Mouse (Mus musculus) stomach, embryonic 14.5 days (tissue): Measurements from ENCODE around the gene Tenm3. TPM values are rescaled to one million over a fixed set of nuclear protein-coding genes. Genes with fewer than 3 reads are reported as not detected.
A peak's percentile ranks its signal among the peaks of the same experiment; 100 is the strongest.

Experiments used
- ATAC-seq: fragments of 200-750 bp; cut with Nextera tagmentation; 2 replicates; pipeline ENCODE4 v1.8.0; 2017; ENCODE audit warnings: low read depth, moderate TSS enrichment; ENCODE audit not compliant: insufficient number of reproducible peaks, insufficient read depth, low FRiP score
- H3K27ac ChIP-seq: fragments of 300-500 bp; sonication (generic); 2 replicates; pipeline ENCODE4 v1.5.1; 2014; ENCODE audit warnings: mild to moderate bottlenecking, low read length, moderate library complexity, mixed read lengths
- H3K27me3 ChIP-seq: fragments of 300-500 bp; sonication (generic); 2 replicates; pipeline ENCODE4 v1.6.1; 2014; ENCODE audit warnings: low read length, control low read depth, mixed read lengths; ENCODE audit not compliant: control insufficient read depth, insufficient read depth
- H3K36me3 ChIP-seq: fragments of 300-500 bp; sonication (generic); 2 replicates; pipeline ENCODE4 v1.6.1; 2014; ENCODE audit warnings: mild to moderate bottlenecking, control low read depth, low read length, moderate library complexity, mixed read lengths; ENCODE audit not compliant: control insufficient read depth, insufficient read depth
- H3K4me1 ChIP-seq: fragments of 300-500 bp; sonication (generic); 2 replicates; pipeline ENCODE4 v1.6.1; 2014; ENCODE audit warnings: low read length, control low read depth, mixed read lengths; ENCODE audit not compliant: control insufficient read depth, insufficient read depth
- H3K4me2 ChIP-seq: fragments of 300-500 bp; sonication (generic); replicated peaks from 2 replicates; pipeline ENCODE4 v1.6.1; 2014; ENCODE audit warnings: low read depth, low read length, control low read depth
- H3K4me3 ChIP-seq: fragments of 300-500 bp; sonication (generic); 2 replicates; pipeline ENCODE4 v1.5.1; 2014; ENCODE audit warnings: low read depth, low read length, control low read depth
- H3K9ac ChIP-seq: fragments of 300-500 bp; sonication (generic); replicated peaks from 2 replicates; pipeline ENCODE4 v1.6.1; 2014; ENCODE audit warnings: low read depth, mild to moderate bottlenecking, control low read depth, low read length, moderate library complexity, mixed read lengths
- H3K9me3 ChIP-seq: fragments of 300-500 bp; sonication (generic); 2 replicates; pipeline ENCODE4 v1.6.1; 2016; ENCODE audit warnings: low read depth, low read length, control low read depth; ENCODE audit not compliant: control insufficient read depth
- WGBS: fragments of 180-500 bp; shearing (Covaris S2); extraction: QIAGEN DNeasy Blood & Tissue Kit; methylation state at CpG from one replicate; pipeline ENCODE4 v1.1.7; 2014; 5-methylcytosine and 5-hydroxymethylcytosine counted together
- polyA plus RNA-seq: library from polyadenylated mRNA; unstranded; fragments of >200 nt; fragmentation: Nextera tagmentation; extraction: Ambion mirVana; gene quantifications from 2 replicates; pipeline ENCODE4 v1.2.1, GENCODE M21; 2014

The Tenm3 gene
- polyA plus RNA-seq, 1 experiment from 2014 or later = 29.8 TPM

GRCm38 (mm10) chr8:48603165-48603840 lies 240.4 kb downstream of the Tenm3 start:
- H3K36me3 ChIP-seq = no peaks in the 10 kb centered on the region
- peak; percentile 71; the same call in 1 of the 2 replicates for ATAC-seq
- H3K27me3 ChIP-seq = no peaks in the 10 kb centered on the region
- H3K27ac ChIP-seq = no peak overlapping the region
- H3K9ac ChIP-seq = no peak overlapping the region
- H3K4me2 ChIP-seq = no peak overlapping the region
- WGBS = 79% methylated on average over 15 of the region's 15 CpGs
- H3K9me3 ChIP-seq = no peaks in the 10 kb centered on the region
- no peak overlapping the region for H3K4me3 ChIP-seq
- no peaks in the 10 kb centered on the region for H3K4me1 ChIP-seq

GRCm38 (mm10) chr8:48601621-48602020 lies 242.1 kb downstream of the Tenm3 start:
- H3K4me1 ChIP-seq = no peaks in the 10 kb centered on the region
- no peak overlapping the region for H3K27ac ChIP-seq
- no peak overlapping the region for H3K9ac ChIP-seq
- H3K36me3 ChIP-seq = no peaks in the 10 kb centered on the region
- WGBS = 92% methylated on average over 4 of the region's 4 CpGs
- H3K4me2 ChIP-seq = no peak overlapping the region
- no peak for ATAC-seq
- H3K4me3 ChIP-seq = no peak overlapping the region
- H3K9me3 ChIP-seq = no peaks in the 10 kb centered on the region
- no peaks in the 10 kb centered on the region for H3K27me3 ChIP-seq

GRCm38 (mm10) chr8:48599028-48599427 lies 244.7 kb downstream of the Tenm3 start:
- no peak overlapping the region for H3K27ac ChIP-seq
- no peaks in the 10 kb centered on the region for H3K9me3 ChIP-seq
- no peak overlapping the region for H3K9ac ChIP-seq
- H3K36me3 ChIP-seq = no peaks in the 10 kb centered on the region
- WGBS = 53% methylated on average over 4 of the region's 4 CpGs
- H3K4me3 ChIP-seq = no peak overlapping the region
- ATAC-seq = no peak
- H3K27me3 ChIP-seq = no peaks in the 10 kb centered on the region
- no peak overlapping the region for H3K4me2 ChIP-seq
- no peaks in the 10 kb centered on the region for H3K4me1 ChIP-seq

GRCm38 (mm10) chr8:48596332-48596731 lies 247.4 kb downstream of the Tenm3 start:
- no peak for ATAC-seq
- H3K9me3 ChIP-seq = no peaks in the 10 kb centered on the region
- no peaks in the 10 kb centered on the region for H3K4me1 ChIP-seq
- H3K9ac ChIP-seq = no peak overlapping the region
- no peaks in the 10 kb centered on the region for H3K27me3 ChIP-seq
- H3K36me3 ChIP-seq = no peaks in the 10 kb centered on the region
- H3K27ac ChIP-seq = no peak overlapping the region
- H3K4me3 ChIP-seq = no peak overlapping the region
- H3K4me2 ChIP-seq = no peak overlapping the region
- WGBS = 75% methylated on average over 14 of the region's 14 CpGs

GRCm38 (mm10) chr8:48591818-48592217 lies 251.9 kb downstream of the Tenm3 start:
- WGBS = 19% methylated on average over 5 of the region's 5 CpGs
- Histone ChIP-seq H3K4me3 (no peak overlapping the region), H3K27me3 (no peaks in the 10 kb centered on the region), H3K9ac (no peak overlapping the region), H3K4me1 (peaks cover 2% of the 10 kb centered on the region; the same call in 1 of the 2 replicates), H3K9me3 (no peaks in the 10 kb centered on the region), H3K4me2 (no peak overlapping the region), H3K27ac (no peak overlapping the region), H3K36me3 (no peaks in the 10 kb centered on the region)
- no peak for ATAC-seq

- no peaks in the 10 kb centered on the region for H3K36me3 ChIP-seq
- H3K4me3 ChIP-seq = no peak overlapping the region
- 0 out of 2 replicates have a peak overlapping the region, but pooled peaks have one; percentile 12 for H3K4me2 ChIP-seq
- no peak overlapping the region for H3K27ac ChIP-seq
- H3K27me3 ChIP-seq = no peaks in the 10 kb centered on the region
- no peaks in the 10 kb centered on the region for H3K9me3 ChIP-seq
- 26% methylated on average over 6 of the region's 6 CpGs for WGBS
- no peak for ATAC-seq
- no peak overlapping the region for H3K9ac ChIP-seq
- 0 out of 2 replicates have a peak, but pooled peaks cover 10% of the 10 kb centered on the region for H3K4me1 ChIP-seq
Measured at GRCm38 (mm10) chr8:48579732-48580131, 264.0 kb downstream of the Tenm3 start.

- 24% methylated on average over 8 of the region's 8 CpGs for whole genome bisulfite sequencing
- Histone ChIP-seq H3K4me1 (0 out of 2 replicates have a peak, but pooled peaks cover 10% of the 10 kb centered on the region), H3K27ac (no peak overlapping the region), H3K9ac (no peak overlapping the region), H3K9me3 (no peaks in the 10 kb centered on the region), H3K36me3 (no peaks in the 10 kb centered on the region), H3K4me2 (0 out of 2 replicates have a peak overlapping the region, but pooled peaks have one; percentile 12), H3K27me3 (no peaks in the 10 kb centered on the region), H3K4me3 (no peak overlapping the region)
- ATAC-seq = no peak
Measured at GRCm38 (mm10) chr8:48579144-48579543, 264.6 kb downstream of the Tenm3 start.

- Histone ChIP-seq H3K4me3 (no peak overlapping the region), H3K9ac (no peak overlapping the region), H3K4me1 (peaks cover 3% of the 10 kb centered on the region; the same call in 1 of the 2 replicates), H3K9me3 (no peaks in the 10 kb centered on the region), H3K27ac (no peak overlapping the region), H3K36me3 (no peaks in the 10 kb centered on the region), H3K27me3 (no peaks in the 10 kb centered on the region), H3K4me2 (no peak overlapping the region)
- WGBS = 39% methylated on average over 1 of the region's 1 CpGs
- ATAC-seq = peak; percentile 67; the same call in 1 of the 2 replicates
Measured at GRCm38 (mm10) chr8:48572941-48573340, 270.8 kb downstream of the Tenm3 start.

GRCm38 (mm10) chr8:48572345-48572744 lies 271.4 kb downstream of the Tenm3 start:
- 94% methylated on average over 2 of the region's 2 CpGs for WGBS
- no peak overlapping the region for H3K4me2 ChIP-seq
- H3K27me3 ChIP-seq = no peaks in the 10 kb centered on the region
- no peak for ATAC-seq
- peaks cover 3% of the 10 kb centered on the region; the same call in 1 of the 2 replicates for H3K4me1 ChIP-seq
- H3K4me3 ChIP-seq = no peak overlapping the region
- H3K9ac ChIP-seq = no peak overlapping the region
- H3K27ac ChIP-seq = no peak overlapping the region
- no peaks in the 10 kb centered on the region for H3K36me3 ChIP-seq
- no peaks in the 10 kb centered on the region for H3K9me3 ChIP-seq
